Mouse (Mus musculus): ENCODE results near the gene H2al3. TPM values are rescaled to one million over a fixed set of nuclear protein-coding genes. Genes with fewer than 3 reads are reported as not detected.

H2al3 gene
- polyA plus RNA-seq, 1 experiment from 2014 or later = not detected

Other genes with a start within 250 kb of the H2al3 start
- 49.8 and 50.7 TPM in 2 replicates for gene Dynlt3, start 186.7 kb upstream of the H2al3 start, polyA plus RNA-seq (2014; fragmentation: Nextera tagmentation; extraction: Ambion mirVana)
- not detected in 2 replicates for gene Hypm, start 2.8 kb upstream of the H2al3 start, polyA plus RNA-seq (2014; fragmentation: Nextera tagmentation; extraction: Ambion mirVana)
- 0.41 and 0.54 TPM in 2 replicates for gene Sytl5, start 35.9 kb downstream of the H2al3 start, polyA plus RNA-seq (2014; fragmentation: Nextera tagmentation; extraction: Ambion mirVana)